Comparison of ENCODE assay signal across 23 mouse cellular contexts in genomic region chr12:97517534-97517933, GRCm38 (mm10).
DNase-seq lines count a peak whose midpoint lies in the region; ATAC-seq and TF ChIP-seq lines count a peak whose summit lies in the region.
"Had no signal": no experiment of that assay in that cellular context is flagged by ENCODE, and none has a peak within 500 bp of the region (broad histone marks: within the 10 kb centered on the region; RNA-seq: fewer than 3 reads in every experiment).

No protein-coding gene starts in this region.

- 58% methylated on average over 2 of the region's 2 CpGs for WGBS in kidney, embryonic 15.5 days
- WGBS in kidney, embryonic 16.5 days = 62% methylated on average over 2 of the region's 2 CpGs
- WGBS in heart, postnatal 0 days = 42% methylated on average over 2 of the region's 2 CpGs
- 89% methylated on average over 2 of the region's 2 CpGs for WGBS in limb, embryonic 10.5 days

- H3K9ac ChIP-seq in kidney, embryonic 15.5 days = no peak overlapping the region
- no peak overlapping the region for H3K9ac ChIP-seq in kidney, embryonic 16.5 days (replicated peaks; ENCODE audit: low read length)
- H3K9ac ChIP-seq in heart, postnatal 0 days (replicated peaks; ENCODE audit: low read depth, low read length) = no peak overlapping the region
- H3K9ac ChIP-seq: forebrain, postnatal 0 days; limb, embryonic 12.5 days; liver, postnatal 0 days; midbrain, embryonic 12.5 days had no signal

- H3K4me3 ChIP-seq in kidney, embryonic 15.5 days (replicated peaks) = no peak overlapping the region
- H3K4me3 ChIP-seq in kidney, embryonic 16.5 days (ENCODE audit: low read length) = no peak overlapping the region
- no peak overlapping the region for H3K4me3 ChIP-seq in heart, postnatal 0 days (ENCODE audit: low read depth, low read length)
- H3K4me3 ChIP-seq in limb, embryonic 10.5 days = no peak overlapping the region
- H3K4me3 ChIP-seq: hindbrain, embryonic 10.5 days; layer of hippocampus, adult 2 months; limb, embryonic 12.5 days; midbrain, embryonic 12.5 days had no signal

- no peak overlapping the region for H3K27ac ChIP-seq in kidney, embryonic 15.5 days
- no peak overlapping the region for H3K27ac ChIP-seq in kidney, embryonic 16.5 days (ENCODE audit: low read length)
- peak overlapping the region; percentile 52 for H3K27ac ChIP-seq in heart, postnatal 0 days (ENCODE audit: low read depth)
- H3K27ac ChIP-seq in limb, embryonic 10.5 days = no peak overlapping the region
- H3K27ac ChIP-seq: hindbrain, embryonic 10.5 days; hindbrain, postnatal 0 days; layer of hippocampus, adult 2 months; limb, embryonic 12.5 days; midbrain, embryonic 12.5 days had no signal

- H3K36me3 ChIP-seq in kidney, embryonic 15.5 days = no peaks in the 10 kb centered on the region
- no peaks in the 10 kb centered on the region for H3K36me3 ChIP-seq in kidney, embryonic 16.5 days (ENCODE audit: insufficient read depth, low read length)
- H3K36me3 ChIP-seq in heart, postnatal 0 days (replicated peaks; ENCODE audit: control insufficient read depth, insufficient read depth, low read length) = no peaks in the 10 kb centered on the region
- no peaks in the 10 kb centered on the region for H3K36me3 ChIP-seq in limb, embryonic 10.5 days
- H3K36me3 ChIP-seq: hindbrain, embryonic 10.5 days; limb, embryonic 12.5 days; midbrain, embryonic 12.5 days had no signal

- H3K4me1 ChIP-seq in kidney, embryonic 15.5 days = peaks cover 3% of the 10 kb centered on the region; the same call in 1 of the 2 replicates
- H3K4me1 ChIP-seq in kidney, embryonic 16.5 days (ENCODE audit: insufficient read depth, low read length) = no peaks in the 10 kb centered on the region
- H3K4me1 ChIP-seq in heart, postnatal 0 days (ENCODE audit: control insufficient read depth, insufficient read depth) = peaks cover 3% of the 10 kb centered on the region; the same call in 1 of the 2 replicates
- no peaks in the 10 kb centered on the region for H3K4me1 ChIP-seq in limb, embryonic 10.5 days
- H3K4me1 ChIP-seq: hindbrain, embryonic 10.5 days; limb, embryonic 12.5 days; midbrain, embryonic 12.5 days had no signal

- intact Hi-C loops in heart, postnatal 25 days (cut with DNase I) = no loop called here

- ATAC-seq in kidney, embryonic 15.5 days (replicated peaks; ENCODE audit: low FRiP score) = 0 out of 2 replicates have a peak, but pooled peaks have one; percentile 25
- no peak for ATAC-seq in kidney, embryonic 16.5 days (ENCODE audit: low FRiP score, low TSS enrichment)
- ATAC-seq in heart, postnatal 0 days (ENCODE audit: insufficient read depth, low read depth) = peak; percentile 83
- ATAC-seq: forebrain, postnatal 0 days; hindbrain, postnatal 0 days; intestine, postnatal 0 days; liver, postnatal 0 days had no signal

- no peaks in the 10 kb centered on the region for H3K27me3 ChIP-seq in kidney, embryonic 15.5 days
- H3K27me3 ChIP-seq in kidney, embryonic 16.5 days (ENCODE audit: insufficient read depth, low read length) = no peaks in the 10 kb centered on the region
- H3K27me3 ChIP-seq in heart, postnatal 0 days (ENCODE audit: control insufficient read depth, insufficient read depth, low read length) = no peaks in the 10 kb centered on the region
- no peaks in the 10 kb centered on the region for H3K27me3 ChIP-seq in limb, embryonic 10.5 days (ENCODE audit: low read depth, poor library complexity, severe bottlenecking)
- H3K27me3 ChIP-seq: limb, embryonic 12.5 days; midbrain, embryonic 12.5 days had no signal

- H3K9me3 ChIP-seq in kidney, embryonic 15.5 days (replicated peaks) = no peaks in the 10 kb centered on the region
- no peaks in the 10 kb centered on the region for H3K9me3 ChIP-seq in kidney, embryonic 16.5 days (ENCODE audit: low read length)
- no peaks in the 10 kb centered on the region for H3K9me3 ChIP-seq in heart, postnatal 0 days (replicated peaks; ENCODE audit: control insufficient read depth, low read length)
- no peaks in the 10 kb centered on the region for H3K9me3 ChIP-seq in limb, embryonic 10.5 days (replicated peaks)
- H3K9me3 ChIP-seq: hindbrain, embryonic 10.5 days; limb, embryonic 12.5 days; midbrain, embryonic 12.5 days had no signal

- TF ChIP-seq CTCF in heart, postnatal 0 days (IDR thresholded peaks at IDR 0.05; ENCODE audit: low read depth) = no peak

- H3K4me2 ChIP-seq in kidney, embryonic 15.5 days = no peak overlapping the region
- H3K4me2 ChIP-seq in kidney, embryonic 16.5 days (replicated peaks; ENCODE audit: low read depth, low read length) = no peak overlapping the region
- no peak overlapping the region for H3K4me2 ChIP-seq in heart, postnatal 0 days (ENCODE audit: low read depth, low read length)
- H3K4me2 ChIP-seq: limb, embryonic 12.5 days; liver, embryonic 11.5 days; midbrain, embryonic 12.5 days had no signal

- TF ChIP-seq EP300 in heart, postnatal 0 days (IDR thresholded peaks at IDR 0.05; ENCODE audit: low read depth) = no peak

- peak; percentile 8 for DNase-seq in heart, adult 8-10 months (ENCODE audit: low spot score)
- DNase-seq in heart, postnatal 25 days (ENCODE audit: low spot score) = no peak
- peak; percentile 55 for DNase-seq in fibroblast of lung, adult 2 months (ENCODE audit: low read depth)
- DNase-seq in heart, postnatal 0 days (ENCODE audit: low spot score) = peak; percentile 48
- DNase-seq in limb, embryonic 10.5 days (ENCODE audit: low spot score) = no peak
- no peak for DNase-seq in spleen, postnatal 4 days (ENCODE audit: low spot score in 2 of 2)
- DNase-seq: adrenal gland, adult 2 months; cerebellum, adult 11-12 months; forebrain, postnatal 0 days; kidney, postnatal 25 days; liver, postnatal 0 days; lung, postnatal 10 days; right cerebral cortex, postnatal 25 days; spleen, adult 18-20 months had no signal

Comparison
In these comparisons a context has a peak if more than half of its experiments do, and no peak if none do; other contexts are left out.
1. DNase-seq: peak in heart, adult 8-10 months (single experiment), fibroblast of lung, adult 2 months (single experiment) and heart, postnatal 0 days (single experiment); none in heart, postnatal 25 days (single experiment), limb, embryonic 10.5 days (single experiment) and spleen, postnatal 4 days (0 of 2).